Mouse (Mus musculus) adrenal gland, adult 2 months (tissue): ENCODE data around the gene Zic3. TPM values are rescaled to one million over a fixed set of nuclear protein-coding genes. Genes with fewer than 3 reads are reported as not detected.

Source experiments
- DNase-seq: peaks from one replicate; pipeline ENCODE4 v3.0.0; 2021
- long read RNA-seq: library from polyadenylated mRNA; stranded (forward); transcript quantifications from one replicate; pipeline ENCODE4 v2.0.0, GENCODE M21; 2021
- polyA plus RNA-seq: library from polyadenylated mRNA; depleted of rRNA; stranded (reverse); fragments of >200 nt; gene quantifications from 2 replicates; pipeline ENCODE4 v1.2.3, GENCODE M21; 2012; rRNA removed
- total RNA-seq, 2 experiments: library from RNA; stranded (reverse); gene quantifications; 2 replicates each; pipeline ENCODE4 v1.2.3; 2021

The Zic3 gene
- total RNA-seq (not detected), polyA plus RNA-seq (not detected in 2 replicates)
- long read RNA-seq: 0 reads

- no peak for DNase-seq
Measured at GRCm38 (mm10) chrX:58022400-58022799, at the start of gene Zic3. TSS of gene Zic3 (plus strand) at chrX:58022700.

GRCm38 (mm10) chrX:57982351-57982750 is 40.1 kb upstream of the Zic3 start:
- DNase-seq: no peak

GRCm38 (mm10) chrX:57987455-57988109 is 34.9 kb upstream of the Zic3 start:
- no peak for DNase-seq

GRCm38 (mm10) chrX:58013391-58013790 is 9.1 kb upstream of the Zic3 start:
- no peak for DNase-seq

GRCm38 (mm10) chrX:58014093-58014492 is 8.4 kb upstream of the Zic3 start:
- no peak for DNase-seq

- DNase-seq: no peak
Measured at GRCm38 (mm10) chrX:58014761-58015160, 7.7 kb upstream of the Zic3 start.

GRCm38 (mm10) chrX:58015336-58015945 is 7.1 kb upstream of the Zic3 start:
- DNase-seq: no peak

GRCm38 (mm10) chrX:58018720-58019119 is 3.8 kb upstream of the Zic3 start:
- DNase-seq: no peak

- peak; percentile 15 for DNase-seq
Measured at GRCm38 (mm10) chrX:58019257-58019953, 3.1 kb upstream of the Zic3 start.

- DNase-seq: no peak
Measured at GRCm38 (mm10) chrX:58027631-58028030, 5.1 kb downstream of the Zic3 start.

GRCm38 (mm10) chrX:58028082-58028481 is 5.6 kb downstream of the Zic3 start:
- no peak for DNase-seq

GRCm38 (mm10) chrX:58028858-58029257 is 6.4 kb downstream of the Zic3 start:
- no peak for DNase-seq

GRCm38 (mm10) chrX:58030100-58030834 is 7.8 kb downstream of the Zic3 start:
- DNase-seq: peak; percentile 78

- DNase-seq: peak; percentile 16
Measured at GRCm38 (mm10) chrX:58030835-58031670, 8.6 kb downstream of the Zic3 start.

GRCm38 (mm10) chrX:58031671-58032605 is 9.4 kb downstream of the Zic3 start:
- peak; percentile 10 for DNase-seq

GRCm38 (mm10) chrX:58032622-58033021 is 10.1 kb downstream of the Zic3 start:
- DNase-seq: no peak

GRCm38 (mm10) chrX:58033521-58033920 is 11.0 kb downstream of the Zic3 start:
- no peak for DNase-seq

GRCm38 (mm10) chrX:58038061-58039007 is 15.8 kb downstream of the Zic3 start:
- no peak for DNase-seq

GRCm38 (mm10) chrX:58039703-58040102 is 17.2 kb downstream of the Zic3 start:
- DNase-seq: no peak
